ENCODE assay signal across 21 mouse cellular contexts in genomic region chr6:43384841-43385240, GRCm38 (mm10).
A peak's percentile ranks its signal among the peaks of the same experiment; 100 is the strongest.
DNase-seq lines count a peak whose midpoint lies in the region; TF ChIP-seq lines count a peak whose summit lies in the region.
"Had no signal": no experiment of that assay in that cellular context is flagged by ENCODE, and none has a peak within 500 bp of the region (broad histone marks: within the 10 kb centered on the region; RNA-seq: fewer than 3 reads in every experiment).

No protein-coding gene starts in this region.

- H3K79me2 ChIP-seq in myocyte (ENCODE audit: control insufficient read depth, insufficient read depth): no peaks in the 10 kb centered on the region

- H3K36me3 ChIP-seq in myocyte (ENCODE audit: control insufficient read depth, insufficient read depth): no peaks in the 10 kb centered on the region
- H3K36me3 ChIP-seq: embryonic facial prominence, embryonic 10.5 days; embryonic facial prominence, embryonic 12.5 days; forebrain, embryonic 15.5 days; G1E had no signal

- H3K27me3 ChIP-seq in myocyte (ENCODE audit: control insufficient read depth, insufficient read depth, insufficient read length): no peaks in the 10 kb centered on the region
- H3K27me3 ChIP-seq: CH12.LX; embryonic facial prominence, embryonic 12.5 days; forebrain, embryonic 13.5 days; forebrain, embryonic 15.5 days had no signal

- H3K4me2 ChIP-seq in myocyte (ENCODE audit: low read depth): no peak overlapping the region
- H3K4me2 ChIP-seq: embryonic facial prominence, embryonic 12.5 days; forebrain, embryonic 13.5 days; forebrain, embryonic 15.5 days had no signal

- H3ac ChIP-seq in myocyte (ENCODE audit: control insufficient read depth, insufficient read length): no peak overlapping the region

- no peak for TF ChIP-seq POLR2A in myocyte (IDR thresholded peaks at IDR 0.05; ENCODE audit: insufficient read length, low read depth)

- H3K4me3 ChIP-seq in myocyte: no peak overlapping the region
- H3K4me3 ChIP-seq: embryonic facial prominence, embryonic 10.5 days; embryonic facial prominence, embryonic 12.5 days; forebrain, embryonic 13.5 days; forebrain, embryonic 15.5 days had no signal

- peak; percentile 16 for DNase-seq in Muller cell, postnatal 12 days (ENCODE audit: inconsistent ontology term)
- peak; percentile 26 for DNase-seq in retina, postnatal 1 day
- DNase-seq in layer of hippocampus, postnatal 25 days (ENCODE audit: extremely low spot score in 1 of 2, low spot score in 1 of 2): no peak
- no peak for DNase-seq in heart, adult 9 months (ENCODE audit: low spot score in 2 of 2)
- no peak for DNase-seq in layer of hippocampus, postnatal 36 days
- DNase-seq: adrenal gland, adult 2 months; adrenal gland, postnatal 10 days; adrenal gland, postnatal 25 days; cerebellum, adult 11-12 months; cerebellum, adult 2 months; cerebellum, adult 9-10 months; cerebellum, postnatal 10 days; cerebellum, postnatal 25 days; forebrain, postnatal 0 days had no signal

TF ChIP-seq in myocyte, 11 proteins besides CTCF, POLR2A, EP300 and RAD21:
- TF ChIP-seq REST (IDR thresholded peaks at IDR 0.05; ENCODE audit: insufficient read depth, insufficient read length) (no peak), TCF3 (IDR thresholded peaks at IDR 0.05; ENCODE audit: insufficient read length, low read depth) (no peak), MYOG (IDR thresholded peaks at IDR 0.05; ENCODE audit: control insufficient read depth in 1 of 3, insufficient read depth in 1 of 3, insufficient read length in 2 of 3, low read depth in 2 of 3) (peak in 1 of 3 experiments; percentile 32), MYOD1 (IDR thresholded peaks at IDR 0.05; ENCODE audit: control insufficient read depth in 1 of 3, insufficient read length in 2 of 3, low read depth in 2 of 3) (peak in 2 of 3 experiments; percentile 45 to 59)

Comparison
In these comparisons a context has a peak if more than half of its experiments do, and no peak if none do; other contexts are left out.
1. DNase-seq: peak in Muller cell, postnatal 12 days (single experiment) and retina, postnatal 1 day (single experiment); none in layer of hippocampus, postnatal 25 days (0 of 2), heart, adult 9 months (0 of 2) and layer of hippocampus, postnatal 36 days (0 of 2).